Mouse (Mus musculus) spleen, embryonic (tissue): ENCODE results near the gene Pmpca.

ENCODE experiments used
- CTCF ChIA-PET: fragments of 350-600 bp; sonication (Branson Sonifier 250); formaldehyde crosslinking; loops from one replicate; lab custom pipeline; 2022; lab: Charles Lee

Pmpca gene

DNA sequence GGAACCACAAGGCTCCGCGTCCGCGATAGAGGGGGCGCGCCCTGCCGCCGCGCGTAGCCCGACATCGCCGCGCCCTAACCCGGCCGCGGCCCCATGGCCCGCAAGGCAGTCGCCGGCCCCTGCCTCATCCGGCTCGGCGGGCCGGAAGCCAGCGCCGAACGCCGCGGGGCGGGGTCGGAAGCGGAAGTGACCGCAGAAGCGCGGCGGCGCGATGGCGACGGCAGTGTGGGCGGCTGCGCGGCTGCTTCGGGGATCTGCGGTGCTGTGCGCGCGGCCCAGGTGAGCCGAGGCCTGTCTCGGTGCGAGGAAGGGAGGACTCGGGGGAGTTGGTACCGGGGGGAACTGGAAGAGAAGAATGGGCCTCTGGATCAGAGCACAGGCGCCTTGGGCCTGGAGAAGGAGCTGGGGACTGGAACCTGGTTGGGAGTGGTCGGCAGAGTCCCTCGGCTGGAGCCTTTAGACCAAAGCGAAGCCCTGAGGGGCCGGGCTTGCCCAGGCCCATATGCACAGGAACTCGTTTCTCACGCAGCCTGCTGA is at the start of gene Pmpca, which contains the start of gene Entr1:
TSS of gene Pmpca (plus strand) at position 186 of the 537 bp plus-strand sequence.
TSS of gene Entr1 (minus strand) at position 163 of the 537 bp plus-strand sequence.
- CTCF ChIA-PET, result interaction anchor here (0.6 to 1.5 kb wide), 2 partner anchors 9 kb away, joined by 3 to 4 read pairs; partner anchors contain the start of gene Snapc4

DNA sequence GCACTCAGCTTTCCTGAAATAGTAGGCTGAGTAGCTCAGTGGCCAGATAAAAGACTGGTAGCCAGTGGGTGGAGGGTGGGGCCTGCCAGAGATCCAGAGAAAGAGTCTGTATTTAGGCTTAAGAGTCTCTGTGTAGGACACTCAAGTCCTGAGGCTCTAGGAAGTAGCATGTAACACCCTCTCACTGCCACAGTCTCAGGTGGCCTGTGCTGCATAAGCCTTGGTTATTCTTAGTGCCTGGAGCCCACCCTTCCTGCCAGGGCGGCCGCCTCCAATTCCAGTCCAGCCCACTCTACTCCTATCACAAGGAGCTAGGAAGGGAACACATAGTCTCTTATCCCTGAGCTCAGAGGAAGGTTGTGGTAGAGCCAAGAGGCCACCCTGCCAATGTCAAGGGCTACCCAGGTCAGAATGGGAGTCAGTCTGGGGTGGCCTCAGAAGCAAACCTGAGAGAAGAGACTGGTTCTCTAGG is 47.6 kb upstream of the Pmpca start:
- CTCF ChIA-PET, result interaction anchor here (0.5 kb wide), 1 partner anchor 66 kb away, joined by 3 read pairs; no protein-coding TSS in a partner anchor

DNA sequence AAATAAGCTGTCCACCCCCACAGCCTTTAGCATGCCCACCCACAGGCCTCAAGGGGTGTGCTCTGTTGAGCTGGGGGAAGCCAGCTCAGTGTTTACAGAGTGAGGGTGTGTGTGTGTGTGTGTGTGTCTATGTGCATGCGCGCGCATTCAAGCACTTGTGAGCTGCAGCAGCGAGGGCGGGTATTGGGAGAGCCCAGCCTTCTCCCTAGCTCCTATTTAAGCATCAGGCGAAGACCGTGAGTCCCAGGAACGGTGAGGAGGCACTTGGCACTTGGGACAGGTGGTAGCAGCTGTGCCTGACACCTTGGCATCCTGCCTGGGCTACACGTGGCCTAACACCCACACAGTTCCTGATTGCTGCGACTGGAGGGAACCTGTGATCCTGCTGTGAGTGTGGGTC is 47.1 kb upstream of the Pmpca start:
- CTCF ChIA-PET, result interaction anchor here (0.5 kb wide), 1 partner anchor 66 kb away, joined by 3 read pairs; no protein-coding TSS in a partner anchor

DNA sequence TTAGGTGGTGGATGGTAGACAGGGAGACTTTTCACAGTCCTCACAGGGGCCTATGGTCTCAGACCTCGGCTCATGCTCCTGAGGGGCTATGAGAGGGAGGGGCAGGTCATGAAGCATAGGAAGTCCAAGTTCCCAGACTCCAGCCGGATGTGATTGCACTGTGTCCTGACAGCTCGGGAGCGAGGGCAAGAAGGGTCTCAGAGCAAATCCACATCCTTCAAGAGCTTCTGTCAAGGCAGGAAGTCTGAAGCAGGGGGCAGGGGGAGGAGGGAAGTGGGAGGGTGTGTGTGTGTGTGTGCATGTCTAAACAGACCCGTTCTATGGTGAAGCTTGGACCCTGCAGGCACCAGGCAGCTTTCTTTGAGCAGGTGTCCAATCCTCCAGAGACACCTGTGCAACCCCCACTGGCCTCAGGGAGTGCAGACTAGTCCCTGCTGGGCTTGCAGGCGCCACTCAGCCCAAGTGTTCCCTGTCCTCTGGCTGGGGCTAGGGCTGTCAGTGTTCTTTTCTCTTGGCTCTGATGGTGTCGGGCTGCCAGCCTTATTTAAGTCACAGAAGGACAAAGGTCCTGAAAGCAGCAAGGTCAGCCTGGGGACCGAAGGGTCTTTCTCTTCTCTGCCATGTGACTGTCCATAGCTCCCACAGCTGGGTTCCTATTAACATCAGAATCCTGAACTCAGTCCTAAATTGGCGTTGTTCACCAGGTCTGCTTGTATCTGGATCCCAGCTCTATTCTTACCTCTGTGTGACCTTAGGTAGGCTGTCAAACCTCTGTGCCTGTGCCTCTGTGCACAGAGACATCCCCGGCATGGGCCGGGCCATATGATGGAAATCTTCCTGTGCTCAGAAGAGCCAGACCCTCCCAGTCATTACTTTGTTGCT is 46.3 kb upstream of the Pmpca start:
- CTCF ChIA-PET, result interaction anchor here (0.6 kb wide), 1 partner anchor 459 kb away, joined by 4 read pairs; no protein-coding TSS in a partner anchor

DNA sequence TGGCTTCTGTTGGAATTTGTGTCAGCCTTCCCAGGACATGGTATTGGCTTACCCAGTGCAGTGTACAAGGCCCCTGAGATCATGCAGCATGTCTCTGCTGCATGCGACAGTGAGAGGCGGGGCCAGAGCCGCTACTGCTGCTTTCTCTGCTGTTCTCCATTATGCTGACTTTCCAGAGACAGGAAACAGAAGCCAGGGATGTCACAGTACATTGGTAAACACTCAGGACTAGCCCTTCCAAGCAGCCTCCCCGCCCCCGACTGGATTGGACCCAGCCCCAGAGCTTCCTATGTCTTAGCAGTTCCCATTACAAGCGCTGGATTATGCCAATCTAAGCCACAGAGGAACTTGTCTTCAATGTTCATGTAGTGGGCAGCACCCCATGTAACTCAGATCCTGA is 40.9 kb upstream of the Pmpca start:
- CTCF ChIA-PET, result no interaction called here

DNA sequence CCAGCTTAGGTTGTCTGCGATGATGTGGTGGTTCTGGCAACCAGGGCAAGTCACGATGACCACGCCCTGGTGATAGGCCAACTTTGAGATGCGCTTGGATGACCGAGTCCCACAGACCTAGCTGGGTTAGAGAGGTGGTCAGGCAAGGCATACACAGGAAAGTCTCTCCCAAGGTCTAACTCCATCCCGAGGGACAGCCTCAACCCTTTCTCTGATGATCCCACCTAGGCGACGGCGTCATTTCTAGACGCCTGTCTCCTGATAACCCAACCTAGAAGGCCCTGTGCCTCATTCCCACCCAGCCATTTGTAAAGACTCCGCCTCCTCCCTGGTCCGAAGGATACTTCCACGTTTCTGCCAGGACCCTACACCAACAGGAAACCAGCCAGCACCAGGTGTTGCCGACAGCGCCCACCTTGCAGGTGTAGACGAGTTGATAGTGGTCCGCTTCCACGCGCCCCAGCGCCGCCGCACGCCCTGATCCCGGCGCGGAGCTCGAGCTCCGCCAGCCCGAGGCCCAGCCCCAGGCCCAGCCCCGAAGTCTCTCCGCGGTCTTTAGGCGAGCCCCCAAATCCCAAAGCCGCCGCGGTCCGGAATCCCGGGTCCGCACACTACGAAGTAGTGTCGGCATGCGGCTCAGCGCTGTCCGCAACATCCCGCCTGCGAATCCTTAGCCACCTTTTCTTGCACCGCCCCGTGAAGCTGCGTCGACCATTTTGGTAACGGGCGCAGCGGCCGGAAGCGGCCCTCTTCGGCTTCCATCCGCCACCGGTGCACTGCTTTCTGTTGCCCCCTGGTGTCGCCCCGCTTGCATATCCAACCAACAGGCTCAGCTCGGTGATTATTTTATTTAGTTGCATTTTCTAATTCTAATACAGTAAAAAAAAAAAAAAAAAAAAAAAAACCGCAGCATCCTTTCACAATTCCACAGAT is 37.5 kb upstream of the Pmpca start, which contains the start of gene Dnlz:
TSS of gene Dnlz (minus strand) at position 753 of the 933 bp plus-strand sequence.
- CTCF ChIA-PET, result no interaction called here

DNA sequence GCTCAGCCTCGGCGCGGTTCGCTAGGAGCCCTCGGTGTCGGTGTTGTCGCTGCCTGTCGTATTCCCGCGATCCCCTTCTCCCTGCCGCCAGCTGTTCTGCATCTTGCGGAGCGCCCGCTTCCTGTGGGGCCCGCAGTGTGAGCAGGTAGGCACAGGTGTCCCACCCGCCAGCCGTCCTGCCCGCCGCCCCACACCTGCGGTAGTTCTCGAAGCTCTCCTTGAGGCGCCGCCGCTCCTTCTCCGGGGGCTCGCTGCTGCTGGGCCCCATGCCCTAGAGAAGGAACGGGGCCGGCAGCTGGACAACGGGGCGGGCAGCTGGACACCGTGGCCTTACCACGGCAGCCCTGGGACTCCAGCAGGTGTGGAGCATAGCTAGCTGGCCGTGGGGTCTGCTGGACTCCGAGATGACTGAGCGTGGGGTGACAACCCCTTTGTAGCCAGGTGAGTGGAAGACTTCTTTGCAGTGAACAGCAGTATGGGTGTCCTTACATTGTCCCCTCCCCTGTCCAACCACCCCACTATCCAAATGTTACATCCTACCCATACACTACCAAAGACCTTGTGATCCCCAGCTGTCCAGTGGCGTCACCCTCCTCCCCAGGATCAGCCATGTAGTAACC is 36.7 kb upstream of the Pmpca start:
- CTCF ChIA-PET, result no interaction called here

DNA sequence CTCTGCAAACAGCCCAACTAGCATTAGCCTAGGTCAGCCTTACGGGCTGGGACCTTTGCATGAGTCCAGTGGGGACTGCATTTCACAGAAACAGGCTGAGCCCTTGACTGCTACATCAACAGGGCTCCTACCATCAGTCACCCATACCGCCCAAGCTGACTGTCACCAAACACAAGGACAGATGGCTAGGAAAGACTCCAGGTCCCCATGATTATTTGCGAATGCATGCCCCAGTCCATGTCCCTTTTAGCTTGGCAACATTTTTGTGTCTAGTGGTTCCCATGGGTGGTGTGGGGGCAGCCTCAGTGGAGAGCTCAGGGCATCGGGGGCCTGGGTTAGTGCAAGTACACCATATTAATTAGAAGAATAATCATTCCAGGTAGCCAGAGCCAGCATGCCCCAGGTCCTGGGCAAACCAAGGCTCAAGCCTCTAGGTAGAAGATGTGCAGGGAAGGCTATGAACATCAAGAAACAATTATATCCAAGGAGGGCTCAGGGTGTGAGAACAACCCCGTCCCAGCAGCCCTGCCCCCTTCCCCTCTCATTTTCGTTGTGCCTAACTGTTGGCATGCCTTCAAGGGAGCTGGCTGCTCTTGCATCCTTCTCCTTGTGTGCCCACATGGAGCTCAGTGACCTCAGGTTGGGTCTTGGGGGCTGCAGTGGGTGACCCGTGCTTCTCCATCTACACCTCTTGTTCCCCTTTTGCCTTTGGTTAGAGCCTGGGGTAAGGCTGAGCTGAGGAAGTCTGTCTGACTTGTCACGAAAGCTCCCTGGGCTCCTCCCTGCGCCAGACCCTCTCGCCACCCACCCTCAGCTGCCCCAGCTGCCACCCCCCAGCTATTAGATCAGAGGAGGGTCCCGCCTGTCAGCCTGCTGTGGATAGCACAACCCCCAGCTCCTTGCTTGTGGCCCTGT is 35.8 kb upstream of the Pmpca start:
- CTCF ChIA-PET, result interaction anchor here (0.6 kb wide), 1 partner anchor 168 kb away, joined by 4 read pairs; no protein-coding TSS in a partner anchor

DNA sequence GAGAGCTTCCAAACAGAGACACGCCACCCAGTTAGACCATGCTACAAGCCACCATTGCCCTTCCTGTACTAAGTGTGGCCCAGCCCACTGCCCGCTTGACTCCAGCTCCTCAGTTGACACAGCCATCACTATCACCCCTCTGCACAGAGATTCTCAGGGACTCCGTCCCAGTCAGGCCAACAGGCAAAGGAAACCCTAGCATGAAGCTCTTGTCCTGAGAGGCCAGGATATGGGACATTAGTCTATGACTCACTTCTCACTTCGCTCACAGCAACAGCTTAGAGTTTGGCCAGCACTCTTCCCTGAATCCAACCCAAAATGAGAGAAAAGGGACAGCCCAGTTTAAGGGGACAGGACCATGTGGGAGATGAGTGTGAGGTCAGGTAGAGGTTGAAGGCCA is 34.7 kb upstream of the Pmpca start:
- CTCF ChIA-PET, result no interaction called here

DNA sequence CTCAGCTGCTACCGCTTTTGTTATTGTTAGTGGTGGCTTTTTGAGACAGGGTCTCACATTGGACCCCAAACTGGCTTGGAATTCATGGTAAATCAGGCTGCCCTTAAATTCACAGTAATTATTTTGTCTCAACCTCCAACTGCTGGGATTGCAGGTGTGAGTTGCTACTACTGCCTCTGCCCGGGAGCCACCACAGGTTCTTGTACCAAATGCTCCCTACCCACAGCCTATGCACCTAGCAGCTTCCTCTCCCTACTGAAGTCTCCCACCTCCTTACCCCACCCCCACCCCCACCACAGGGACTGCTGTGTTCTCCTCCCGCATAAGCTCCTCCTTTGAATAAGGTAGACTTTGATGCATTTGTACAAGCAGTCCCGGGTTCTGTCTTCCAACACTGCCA is 32.9 kb upstream of the Pmpca start:
- CTCF ChIA-PET, result no interaction called here

DNA sequence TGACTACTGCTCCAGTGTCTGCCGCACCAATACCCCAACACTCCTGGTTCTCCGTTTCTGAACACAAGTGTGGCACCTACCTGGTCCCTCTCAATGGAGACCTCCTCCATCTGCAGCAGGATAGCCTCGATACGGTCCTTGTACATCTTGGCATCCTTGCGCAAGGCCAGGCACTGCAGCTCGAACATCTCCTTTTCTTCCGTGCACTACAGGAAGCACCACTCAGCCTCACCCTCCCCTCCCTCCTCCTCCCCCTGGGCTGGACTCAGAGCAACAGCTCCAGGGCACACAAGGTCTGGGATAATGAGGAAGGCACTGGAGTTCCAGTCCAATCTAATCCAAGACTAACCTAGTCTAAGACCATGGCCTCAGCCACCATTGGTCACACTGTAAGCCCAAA is 32.5 kb upstream of the Pmpca start:
- CTCF ChIA-PET, result no interaction called here

DNA sequence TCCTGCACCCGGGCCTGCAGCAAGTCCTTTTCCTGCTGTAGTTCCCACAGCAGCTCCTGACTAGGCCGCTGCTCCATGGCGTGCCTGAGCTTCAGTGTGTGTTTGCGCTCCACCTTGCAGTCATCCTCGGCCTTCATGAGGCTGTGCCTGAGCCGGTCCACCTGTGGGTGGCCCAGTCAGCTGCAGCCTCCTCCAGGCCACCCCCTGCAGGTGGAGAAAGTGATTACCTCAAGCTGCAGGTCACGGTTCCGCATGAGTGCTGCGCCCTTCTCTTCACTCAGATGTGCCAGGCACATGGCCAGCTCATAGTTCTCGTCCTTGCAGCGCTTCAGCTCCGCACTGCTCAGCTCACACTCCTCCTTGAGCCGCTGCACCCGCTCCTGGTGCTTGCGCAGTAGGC is 31.7 kb upstream of the Pmpca start:
- CTCF ChIA-PET, result no interaction called here

DNA sequence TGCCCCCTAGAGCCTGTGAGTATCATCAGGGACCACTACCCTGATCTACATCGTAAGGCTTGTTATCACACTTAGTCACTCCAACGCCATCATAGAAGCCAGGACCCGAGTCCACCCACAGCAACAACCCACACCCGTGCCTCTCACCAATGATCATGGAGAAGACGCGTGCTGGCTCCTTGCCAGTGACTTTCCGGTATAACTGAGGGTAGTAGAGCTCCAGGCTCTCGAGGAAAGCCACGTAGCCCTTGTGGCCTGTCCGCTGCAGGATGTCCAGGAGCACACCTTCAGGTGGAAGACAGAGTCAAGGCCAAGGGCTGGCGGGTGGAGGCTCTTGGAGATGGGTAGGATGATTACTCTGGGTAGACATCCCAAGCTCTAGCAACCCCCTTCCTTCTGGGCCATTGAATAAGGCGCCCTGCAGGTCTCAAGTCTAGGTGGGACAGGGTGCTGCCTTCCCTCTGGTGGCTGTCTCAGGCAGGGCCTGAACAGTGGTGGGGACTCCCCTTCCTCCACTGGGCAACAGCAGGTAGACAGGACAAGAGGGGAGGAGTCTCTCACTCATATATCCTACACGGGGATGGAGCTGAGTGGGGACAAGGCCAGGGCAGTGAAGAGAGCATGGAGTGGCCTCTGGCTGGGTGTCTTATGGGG is 30.3 kb upstream of the Pmpca start:
- CTCF ChIA-PET, result no interaction called here

DNA sequence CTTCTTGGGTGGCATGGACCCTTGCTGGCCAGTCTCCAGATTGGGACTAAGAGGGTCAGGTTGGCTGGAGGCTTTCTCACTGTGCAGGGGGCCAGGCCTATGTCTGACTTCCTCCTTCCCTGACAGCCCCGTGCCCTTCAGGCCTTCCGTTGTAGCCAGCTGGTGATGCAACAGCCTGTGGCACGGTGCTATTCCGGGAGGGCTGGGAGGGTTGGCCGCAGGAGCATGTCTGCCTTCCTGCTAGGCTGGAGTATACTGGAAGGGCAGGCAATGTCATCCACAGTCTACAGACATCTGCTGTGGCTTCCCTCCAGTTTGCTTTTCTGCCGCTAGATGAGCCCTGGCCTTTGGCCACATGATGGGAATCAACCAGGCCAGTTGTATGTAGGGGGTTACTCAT is 29.2 kb upstream of the Pmpca start:
- CTCF ChIA-PET, result interaction anchor here (0.6 to 0.7 kb wide), 2 partner anchors 42 to 47 kb away, joined by 3 to 4 read pairs; no protein-coding TSS in a partner anchor

DNA sequence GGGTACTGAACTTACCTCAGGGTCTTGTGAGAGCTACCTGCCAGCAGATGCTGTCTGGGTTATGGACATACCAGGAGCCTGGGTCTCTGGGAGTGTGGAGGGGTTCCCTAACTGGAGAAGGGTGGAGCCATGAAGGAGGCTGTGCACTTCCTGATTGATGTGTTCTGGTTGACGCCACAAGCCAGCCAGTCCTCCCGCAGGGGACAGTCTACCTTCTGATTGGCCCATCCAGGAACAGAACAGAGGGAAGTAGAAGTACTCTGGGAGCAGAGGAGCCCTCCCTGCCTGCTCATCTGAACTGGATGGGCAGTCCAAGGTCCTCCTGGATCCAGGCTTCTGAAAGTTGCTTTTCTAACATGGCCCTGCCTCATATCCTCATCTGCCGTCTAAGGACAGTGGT is 28.4 kb upstream of the Pmpca start, which contains the start of gene Card9:
TSS of gene Card9 (minus strand) at position 147 of the 400 bp plus-strand sequence.
- CTCF ChIA-PET, result interaction anchor here (0.7 kb wide), 1 partner anchor 48 kb away, joined by 3 read pairs; no protein-coding TSS in a partner anchor

DNA sequence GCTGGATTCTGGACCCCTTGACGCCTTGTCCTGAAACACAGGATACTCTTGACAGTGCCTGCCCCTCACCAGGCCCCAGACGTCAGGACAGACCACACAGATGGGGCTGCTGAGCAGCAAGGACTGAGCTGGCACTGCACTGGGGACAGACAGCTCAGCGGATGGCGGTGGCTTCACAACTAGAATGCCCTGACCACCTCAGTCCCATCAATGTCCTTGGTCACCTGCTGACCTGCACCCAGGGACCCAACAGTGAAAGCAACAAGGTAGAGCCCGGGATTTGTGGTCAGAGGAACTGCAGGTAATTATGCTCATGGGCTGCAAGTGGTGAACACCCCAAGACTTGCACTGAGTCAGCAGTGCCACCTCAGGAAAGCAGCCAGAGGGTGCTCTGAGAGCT is 26.1 kb upstream of the Pmpca start:
- CTCF ChIA-PET, result no interaction called here

DNA sequence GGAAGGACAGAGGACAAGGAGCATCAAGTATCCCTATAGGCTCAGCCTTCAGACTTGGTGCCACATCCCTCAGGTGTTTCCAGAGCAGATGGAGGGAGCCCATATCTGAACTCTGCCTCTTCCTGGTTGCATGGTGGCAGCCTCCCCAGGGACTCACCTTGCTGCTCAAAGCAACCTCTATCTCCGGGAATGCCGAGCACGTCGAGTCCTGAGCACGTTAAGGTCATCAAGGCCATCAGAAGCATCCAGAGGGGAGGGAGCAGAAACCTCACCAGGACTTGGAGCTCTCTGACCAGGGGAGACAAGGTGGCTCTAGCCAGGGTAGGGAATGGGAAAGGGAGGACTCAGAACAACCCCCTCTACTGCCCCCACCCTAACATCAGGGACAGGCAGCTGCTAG is 25.7 kb upstream of the Pmpca start:
- CTCF ChIA-PET, result no interaction called here

DNA sequence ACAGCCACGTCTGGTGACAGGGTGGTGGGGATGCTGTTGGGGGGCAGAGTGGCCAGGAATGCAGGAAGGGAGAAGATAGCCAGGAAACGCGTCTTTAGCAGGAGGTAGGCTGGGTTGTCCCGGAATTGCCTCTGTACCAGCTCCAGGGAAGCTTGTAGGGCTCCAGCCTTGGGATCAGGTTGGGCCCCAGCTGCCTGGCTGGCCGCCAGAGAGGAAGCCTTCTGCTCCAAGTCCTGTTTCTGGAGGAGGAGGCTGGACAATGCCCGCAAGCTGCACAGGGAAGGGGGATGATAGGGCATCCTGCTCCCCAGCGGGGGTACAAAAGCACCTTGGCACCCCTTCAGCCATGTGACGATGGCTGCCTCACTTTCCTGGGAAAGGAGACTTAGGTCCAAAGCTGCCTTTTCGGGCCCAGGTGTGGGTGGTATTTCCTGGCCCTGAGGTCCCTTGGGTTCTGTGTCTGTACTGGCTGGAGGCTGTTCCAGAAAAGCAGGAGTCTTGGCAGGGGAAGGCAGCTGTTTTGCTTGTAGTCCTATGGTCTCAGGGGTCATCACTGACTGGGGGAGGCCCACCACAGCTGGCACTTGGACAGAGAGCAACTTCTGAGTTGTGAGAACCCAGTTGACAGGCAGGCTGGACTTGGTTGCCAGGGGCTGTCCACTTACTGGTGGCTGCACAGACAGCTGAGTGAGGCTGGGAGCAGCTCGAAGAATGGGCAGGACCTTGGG is 24.2 kb upstream of the Pmpca start:
- CTCF ChIA-PET, result interaction anchor here (0.6 kb wide), 2 partner anchors 9 to 67 kb away, joined by 3 to 4 read pairs; no protein-coding TSS in a partner anchor
